Mouse (Mus musculus) liver, embryonic 14.5 days (tissue): ENCODE results near the gene Tas2r135. TPM values are rescaled to one million over a fixed set of nuclear protein-coding genes. Genes with fewer than 3 reads are reported as not detected.

Source experiments
- ATAC-seq: fragments of 200-750 bp; cut with Nextera tagmentation; 2 replicates; pipeline ENCODE4 v1.8.0; 2017; ENCODE audit warnings: moderate number of reproducible peaks, mild to moderate bottlenecking, moderate library complexity; ENCODE audit not compliant: insufficient read depth
- DNase-seq, 3 experiments: peaks; one replicate each; pipeline ENCODE4 v3.0.0-alpha.2; 2012 to 2013; ENCODE audit warnings: low read depth in 3 of 3, low spot score in 3 of 3
- H3K27ac ChIP-seq: fragments of 300-500 bp; sonication (generic); 2 replicates; pipeline ENCODE4 v1.5.1; 2014; ENCODE audit warnings: moderate library complexity, mild to moderate bottlenecking, control low read depth, inconsistent platforms
- H3K27me3 ChIP-seq: fragments of 300-500 bp; sonication (generic); 2 replicates; pipeline ENCODE4 v1.6.1; 2014; ENCODE audit warnings: mild to moderate bottlenecking, low read length, moderate library complexity; ENCODE audit not compliant: control insufficient read depth, insufficient read depth
- H3K36me3 ChIP-seq: fragments of 300-500 bp; sonication (generic); replicated peaks from 2 replicates; pipeline ENCODE4 v1.6.1; 2014; ENCODE audit warnings: low read depth; ENCODE audit not compliant: control insufficient read depth, insufficient read depth
- H3K4me1 ChIP-seq, 2 experiments: fragments of 200-500 bp in 1 of 2; fragments of 300-500 bp in 1 of 2; sonication (generic) in 1 of 2; replicated peaks; 2 replicates each; pipeline ENCODE4 v1.6.1; 2012 to 2014; ENCODE audit warnings: antibody characterized with exemption in 1 of 2, inconsistent platforms in 1 of 2, low read length in 1 of 2; ENCODE audit not compliant: control insufficient read depth in 2 of 2, insufficient read depth in 2 of 2
- H3K4me2 ChIP-seq: fragments of 300-500 bp; sonication (generic); 2 replicates; pipeline ENCODE4 v1.6.1; 2014; ENCODE audit warnings: low read depth, mild to moderate bottlenecking, control low read depth, moderate library complexity
- H3K4me3 ChIP-seq, 2 experiments: fragments of 200-500 bp in 1 of 2; fragments of 300-500 bp in 1 of 2; sonication (generic) in 1 of 2; 2 replicates each; pipeline ENCODE4 v1.5.1; 2012 to 2014; ENCODE audit warnings: low read depth in 2 of 2, low read length in 2 of 2, mild to moderate bottlenecking in 2 of 2, control low read depth in 1 of 2, inconsistent platforms in 1 of 2, moderate library complexity in 1 of 2; ENCODE audit not compliant: insufficient read depth in 1 of 2
- H3K9ac ChIP-seq: fragments of 300-500 bp; sonication (generic); replicated peaks from 2 replicates; pipeline ENCODE4 v1.6.1; 2014; ENCODE audit warnings: mild to moderate bottlenecking, control low read depth, moderate library complexity
- H3K9me3 ChIP-seq: fragments of 300-500 bp; sonication (generic); 2 replicates; pipeline ENCODE4 v1.6.1; 2016; ENCODE audit warnings: low read length, mixed read lengths; ENCODE audit not compliant: control insufficient read depth
- CTCF ChIP-seq: IDR thresholded peaks from 2 replicates; pipeline ENCODE4 v1.5.1; 2016; ENCODE audit warnings: antibody characterized with exemption, low read depth, control low read depth
- EP300 ChIP-seq: IDR thresholded peaks from 2 replicates; pipeline ENCODE4 v1.6.1; 2016; ENCODE audit warnings: antibody characterized with exemption, low read depth
- WGBS: fragments of 180-500 bp; shearing (Covaris S2); extraction: QIAGEN DNeasy Blood & Tissue Kit; methylation state at CpG from one replicate; pipeline ENCODE4 v1.1.7; 2014; ENCODE audit not compliant: insufficient replicate concordance; 5-methylcytosine and 5-hydroxymethylcytosine counted together
- polyA plus RNA-seq, 2 experiments: library from polyadenylated mRNA; depleted of rRNA in 1 of 2; stranded (reverse) in 1 of 2; unstranded in 1 of 2; fragments of >200 nt; fragmentation: Nextera tagmentation in 1 of 2; extraction: Ambion mirVana in 1 of 2; gene quantifications; 2 replicates each; pipeline versions ENCODE4 v1.2.1 to v1.2.3; 2012 to 2014

The Tas2r135 gene
- polyA plus RNA-seq, 2 experiments = not detected

GRCm38 (mm10) chr6:42426337-42426736, 21.1 kb downstream of the Tas2r135 start:
- Histone ChIP-seq H3K36me3 (no peaks in the 10 kb centered on the region), H3K9ac (no peak overlapping the region), H3K4me3 (no peak overlapping the region), H3K4me1 (no peaks in the 10 kb centered on the region), H3K4me2 (no peak overlapping the region), H3K27ac (no peak overlapping the region), H3K9me3 (no peaks in the 10 kb centered on the region), H3K27me3 (no peaks in the 10 kb centered on the region)
- ATAC-seq (no peak), DNase-seq (no peak)
- 47% methylated on average over 4 of the region's 4 CpGs for WGBS
- no peak for TF ChIP-seq CTCF
- no peak for TF ChIP-seq EP300

- Histone ChIP-seq H3K4me2 (no peak overlapping the region), H3K27me3 (no peaks in the 10 kb centered on the region), H3K27ac (no peak overlapping the region), H3K4me3 (no peak overlapping the region), H3K36me3 (no peaks in the 10 kb centered on the region), H3K9me3 (no peaks in the 10 kb centered on the region), H3K4me1 (no peaks in the 10 kb centered on the region), H3K9ac (no peak overlapping the region)
- no peak for ATAC-seq
- 45% methylated on average over 2 of the region's 2 CpGs for WGBS
- TF ChIP-seq EP300 = no peak
- TF ChIP-seq CTCF = no peak
- no peak for DNase-seq
These were observed 28.3 kb downstream of the Tas2r135 start for GRCm38 (mm10) chr6:42433554-42433953.

- Histone ChIP-seq H3K27ac (no peak within 1 kb of the TSS), H3K36me3 (no peaks in the 10 kb centered on the region), H3K27me3 (no peaks in the 10 kb centered on the region), H3K4me3 (no peak within 1 kb of the TSS), H3K4me2 (no peak within 1 kb of the TSS), H3K4me1 (no peaks in the 10 kb centered on the region), H3K9me3 (no peaks in the 10 kb centered on the region), H3K9ac (no peak within 1 kb of the TSS)
- ATAC-seq (no peak), DNase-seq (no peak)
- WGBS = 40% methylated on average over 6 of the region's 6 CpGs
- TF ChIP-seq EP300 (no peak), CTCF (no peak)
These were observed 29.2 kb downstream of the Tas2r135 start, which contains the start of gene Tas2r126 for GRCm38 (mm10) chr6:42434446-42434845. Tas2r126 (plus strand) TSS chr6:42434535.

DNA sequence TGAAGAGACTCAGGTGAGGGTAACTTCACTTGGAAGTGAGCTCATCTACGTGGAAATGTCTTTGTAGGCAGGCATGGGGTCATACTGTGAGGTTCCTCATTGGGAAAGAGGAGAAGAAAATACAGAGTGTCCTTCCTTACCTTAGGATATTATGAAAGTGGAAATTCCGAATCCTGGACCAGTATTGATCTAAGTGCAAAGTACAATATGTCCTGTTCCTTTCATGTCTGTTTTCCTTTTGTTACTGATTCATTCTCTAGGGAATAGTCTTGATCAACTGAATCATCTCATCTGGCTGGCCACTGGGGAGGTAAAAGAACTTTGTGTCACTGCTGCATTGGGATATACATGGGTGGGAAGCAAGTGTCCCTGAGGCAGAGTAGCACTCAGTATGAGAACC, 30.3 kb downstream of the Tas2r135 start:
- WGBS = 48% methylated on average over 2 of the region's 2 CpGs
- no peaks in the 10 kb centered on the region for H3K36me3 ChIP-seq
- H3K27ac ChIP-seq = no peak overlapping the region

GRCm38 (mm10) chr6:42441395-42441794, 36.2 kb downstream of the Tas2r135 start:
- no peak overlapping the region for H3K27ac ChIP-seq
- 49% methylated on average over 2 of the region's 2 CpGs for WGBS
- H3K36me3 ChIP-seq = no peaks in the 10 kb centered on the region
- H3K9ac ChIP-seq = no peak overlapping the region
- TF ChIP-seq EP300 (no peak), CTCF (no peak)
- no peak overlapping the region for H3K4me3 ChIP-seq
- DNase-seq (no peak), ATAC-seq (no peak)
- H3K9me3 ChIP-seq = no peaks in the 10 kb centered on the region
- H3K4me1 ChIP-seq = no peaks in the 10 kb centered on the region
- H3K4me2 ChIP-seq = no peak overlapping the region
- no peaks in the 10 kb centered on the region for H3K27me3 ChIP-seq

More for the DNA sequence above, 30.3 kb downstream of the Tas2r135 start:
- Histone ChIP-seq H3K27me3 (no peaks in the 10 kb centered on the region), H3K9ac (no peak overlapping the region), H3K9me3 (no peaks in the 10 kb centered on the region), H3K4me2 (no peak overlapping the region), H3K4me3 (no peak overlapping the region), H3K4me1 (no peaks in the 10 kb centered on the region)
- no peak for TF ChIP-seq EP300
- no peak for TF ChIP-seq CTCF
- ATAC-seq = no peak
- DNase-seq = no peak
